ENCODE assay signal across 32 mouse cellular contexts in genomic region chr3:95730431-95730830, GRCm38 (mm10). TPM values are rescaled to one million over a fixed set of nuclear protein-coding genes. Genes with fewer than 3 reads are reported as not detected.
DNase-seq lines count a peak whose midpoint lies in the region; ATAC-seq lines count a peak whose summit lies in the region.
"Had no signal": no experiment of that assay in that cellular context is flagged by ENCODE, and none has a peak within 500 bp of the region (broad histone marks: within the 10 kb centered on the region; RNA-seq: fewer than 3 reads in every experiment).

No protein-coding gene starts in this region.

- H3K36me3 ChIP-seq in heart, embryonic 10.5 days: peaks cover 15% of the 10 kb centered on the region
- peaks cover 8% of the 10 kb centered on the region for H3K36me3 ChIP-seq in neural tube, embryonic 15.5 days
- H3K36me3 ChIP-seq: hindbrain, embryonic 15.5 days had no signal

- intact Hi-C loops in heart, postnatal 14 days (cut with DNase I): no loop called here
- intact Hi-C loops in left cerebral cortex, postnatal 10 days (cut with DNase I): no loop called here

- H3K27ac ChIP-seq in heart, embryonic 10.5 days: peak overlapping the region; percentile 43; the same call in 1 of the 2 replicates
- H3K27ac ChIP-seq in neural tube, embryonic 15.5 days (replicated peaks): no peak overlapping the region
- H3K27ac ChIP-seq: embryonic facial prominence, embryonic 12.5 days; hindbrain, embryonic 15.5 days; kidney, postnatal 0 days; liver, embryonic 14.5 days; macrophage; neural tube, embryonic 13.5 days had no signal

- no peak overlapping the region for H3K4me2 ChIP-seq in neural tube, embryonic 15.5 days
- H3K4me2 ChIP-seq: embryonic facial prominence, embryonic 12.5 days; heart, embryonic 11.5 days; hindbrain, embryonic 15.5 days; midbrain, embryonic 11.5 days; neural tube, embryonic 13.5 days had no signal

- H3K9ac ChIP-seq in neural tube, embryonic 15.5 days (replicated peaks): no peak overlapping the region
- H3K9ac ChIP-seq: embryonic facial prominence, embryonic 12.5 days; hindbrain, embryonic 15.5 days; liver, embryonic 14.5 days; neural tube, embryonic 13.5 days had no signal

- no peak for ATAC-seq in neural tube, embryonic 15.5 days (ENCODE audit: low FRiP score)
- ATAC-seq: activated CD4-positive, CD25-positive, alpha-beta regulatory T cell, adult 4 months; forebrain, embryonic 14.5 days; inflammation-experienced regulatory T-cells, adult 6 months had no signal

- H3K27me3 ChIP-seq in heart, embryonic 10.5 days (ENCODE audit: insufficient read depth, poor library complexity, severe bottlenecking): no peaks in the 10 kb centered on the region
- no peaks in the 10 kb centered on the region for H3K27me3 ChIP-seq in neural tube, embryonic 15.5 days (replicated peaks)
- H3K27me3 ChIP-seq: embryonic facial prominence, embryonic 12.5 days; hindbrain, embryonic 15.5 days; neural tube, embryonic 13.5 days had no signal

- DNase-seq in heart, embryonic 10.5 days (ENCODE audit: low spot score): no peak
- DNase-seq in heart, postnatal 14 days: no peak
- peak; percentile 40 for DNase-seq in neural tube, embryonic 10.5 days (ENCODE audit: extremely low spot score, low spot score)
- DNase-seq in embryo, embryonic 10.5 days (ENCODE audit: low spot score): peak; percentile 37
- no peak for DNase-seq in left cerebral cortex, postnatal 10 days (ENCODE audit: extremely low spot score in 1 of 2, low spot score in 2 of 2)
- no peak for DNase-seq in layer of hippocampus, adult 11-12 months (ENCODE audit: low spot score)
- DNase-seq: B cell, adult 2 months; cerebellum, adult 18-20 months; cerebellum, postnatal 10 days; gastrocnemius, postnatal 25 days; heart, adult 11 months; heart, postnatal 4 days; kidney, adult 18-20 months; kidney, postnatal 4 days; layer of hippocampus, postnatal 36 days; liver; thymus, adult 2 months; thymus, postnatal 36 days had no signal

- no peak overlapping the region for H3K4me3 ChIP-seq in heart, embryonic 10.5 days
- H3K4me3 ChIP-seq in neural tube, embryonic 15.5 days (replicated peaks): no peak overlapping the region
- H3K4me3 ChIP-seq: embryonic facial prominence, embryonic 12.5 days; hindbrain, embryonic 15.5 days; myocyte; neural tube, embryonic 13.5 days had no signal

- H3K4me1 ChIP-seq in heart, embryonic 10.5 days: peaks cover 37% of the 10 kb centered on the region
- no peaks in the 10 kb centered on the region for H3K4me1 ChIP-seq in neural tube, embryonic 15.5 days
- H3K4me1 ChIP-seq: embryonic facial prominence, embryonic 12.5 days; hindbrain, embryonic 15.5 days; neural tube, embryonic 13.5 days had no signal

- H3K9me3 ChIP-seq in heart, embryonic 10.5 days: no peaks in the 10 kb centered on the region
- no peaks in the 10 kb centered on the region for H3K9me3 ChIP-seq in neural tube, embryonic 15.5 days (replicated peaks)
- H3K9me3 ChIP-seq: embryonic facial prominence, embryonic 12.5 days; hindbrain, embryonic 15.5 days; neural tube, embryonic 13.5 days had no signal

- WGBS in heart, embryonic 10.5 days: 74% methylated on average over 7 of the region's 7 CpGs
- WGBS in neural tube, embryonic 15.5 days: 76% methylated on average over 7 of the region's 7 CpGs

RNA-seq across cellular contexts. Expression of gene Ecm1, which starts 8.9 kb away (rescaled TPM):
- 76.8 and 109 TPM in 2 replicates for polyA plus RNA-seq in heart, embryonic 10.5 days (2016; fragmentation: Nextera tagmentation; extraction: Ambion mirVana)
- total RNA-seq in heart, postnatal 14 days (2021): 10 to 100 TPM; 46.0 to 59.8 TPM
- 11.6 and 11.8 TPM in 2 replicates for polyA plus RNA-seq in neural tube, embryonic 15.5 days (2015; fragmentation: Nextera tagmentation; extraction: Ambion mirVana)
- 10 to 100 TPM in 1 of 2 experiments, 1 to 10 TPM in 1; 6.6 to 12.9 TPM for total RNA-seq in left cerebral cortex, postnatal 10 days (2021)
- total RNA-seq: common myeloid progenitor, adult 5-6 weeks had no signal

RNA-seq across cellular contexts. Expression of gene Tars2, which starts 29.6 kb away (rescaled TPM):
- 61.9 and 62.6 TPM in 2 replicates for polyA plus RNA-seq in heart, embryonic 10.5 days (2016; fragmentation: Nextera tagmentation; extraction: Ambion mirVana)
- total RNA-seq in heart, postnatal 14 days (2021): 10 to 100 TPM; 41.6 to 44.4 TPM
- 49.4 and 52.7 TPM in 2 replicates for polyA plus RNA-seq in neural tube, embryonic 15.5 days (2015; fragmentation: Nextera tagmentation; extraction: Ambion mirVana)
- total RNA-seq in left cerebral cortex, postnatal 10 days (2021): 10 to 100 TPM; 38.0 to 38.7 TPM

RNA-seq across cellular contexts. Expression of gene Adamtsl4, which starts 42.7 kb away (rescaled TPM):
- 4.2 and 5.7 TPM in 2 replicates for polyA plus RNA-seq in heart, embryonic 10.5 days (2016; fragmentation: Nextera tagmentation; extraction: Ambion mirVana)
- total RNA-seq in heart, postnatal 14 days (2021): 10 to 100 TPM; 48.3 to 57.2 TPM
- polyA plus RNA-seq in neural tube, embryonic 15.5 days (2015; fragmentation: Nextera tagmentation; extraction: Ambion mirVana): 1.3 and 1.6 TPM in 2 replicates
- 1 to 10 TPM in 1 of 2 experiments, under 1 TPM in 1; 0.73 to 1.3 TPM for total RNA-seq in left cerebral cortex, postnatal 10 days (2021)

Comparison
In these comparisons a context has a peak if more than half of its experiments do, and no peak if none do; other contexts are left out.
1. DNase-seq: peak in neural tube, embryonic 10.5 days (single experiment) and embryo, embryonic 10.5 days (single experiment); none in heart, embryonic 10.5 days (single experiment), heart, postnatal 14 days (0 of 2), left cerebral cortex, postnatal 10 days (0 of 2) and layer of hippocampus, adult 11-12 months (single experiment).
2. RNA of gene Adamtsl4, which starts 42.7 kb away (total RNA-seq): 48.3 to 57.2 TPM in heart, postnatal 14 days; 0.73 to 1.3 TPM in left cerebral cortex, postnatal 10 days; every median in the first group is over 10 times any median in the second.